In genomic region chr17:80779782-80780181, GRCm38 (mm10) we compare ENCODE assay signal across 13 mouse cellular contexts. TPM values are rescaled to one million over a fixed set of nuclear protein-coding genes. Genes with fewer than 3 reads are reported as not detected.
DNase-seq lines count a peak whose midpoint lies in the region; ATAC-seq lines count a peak whose summit lies in the region.
"Had no signal": no experiment of that assay in that cellular context is flagged by ENCODE, and none has a peak within 500 bp of the region (broad histone marks: within the 10 kb centered on the region; RNA-seq: fewer than 3 reads in every experiment).

No protein-coding gene starts in this region.

- no peaks in the 10 kb centered on the region for H3K9me3 ChIP-seq in embryonic facial prominence, embryonic 15.5 days (replicated peaks)
- H3K9me3 ChIP-seq: embryonic facial prominence, embryonic 13.5 days; midbrain, embryonic 12.5 days had no signal

- H3K36me3 ChIP-seq in embryonic facial prominence, embryonic 15.5 days = no peaks in the 10 kb centered on the region
- H3K36me3 ChIP-seq: embryonic facial prominence, embryonic 13.5 days; heart, embryonic 13.5 days; midbrain, embryonic 12.5 days had no signal

- peak overlapping the region; percentile 17; the same call in 1 of the 2 replicates for H3K27ac ChIP-seq in embryonic facial prominence, embryonic 15.5 days (replicated peaks)
- H3K27ac ChIP-seq: midbrain, embryonic 12.5 days had no signal

- no peaks in the 10 kb centered on the region for H3K27me3 ChIP-seq in embryonic facial prominence, embryonic 15.5 days
- H3K27me3 ChIP-seq: embryonic facial prominence, embryonic 13.5 days; heart, embryonic 13.5 days; midbrain, embryonic 12.5 days had no signal

- DNase-seq in cerebellum, postnatal 25 days = peak; percentile 24 to 62
- no peak for DNase-seq in cerebellum, adult 11-12 months
- peak; percentile 60 for DNase-seq in left cerebral cortex, postnatal 4 days
- DNase-seq in left cerebral cortex, adult 18-20 months (ENCODE audit: low spot score in 2 of 2) = no peak
- DNase-seq in heart, postnatal 36 days = peak; percentile 43 to 59
- DNase-seq in layer of hippocampus, adult 8-10 months (ENCODE audit: low spot score in 2 of 2) = no peak
- DNase-seq in kidney, adult 9 months = no peak
- DNase-seq: kidney, postnatal 25 days; thymus, adult 2 months had no signal

- H3K4me1 ChIP-seq in embryonic facial prominence, embryonic 15.5 days = peaks cover 13% of the 10 kb centered on the region
- H3K4me1 ChIP-seq: midbrain, embryonic 12.5 days had no signal

- no peak overlapping the region for H3K9ac ChIP-seq in embryonic facial prominence, embryonic 15.5 days
- H3K9ac ChIP-seq: embryonic facial prominence, embryonic 13.5 days; heart, embryonic 13.5 days; midbrain, embryonic 12.5 days had no signal

- 24% methylated on average over 6 of the region's 6 CpGs for WGBS in embryonic facial prominence, embryonic 15.5 days

- no peak overlapping the region for H3K4me2 ChIP-seq in embryonic facial prominence, embryonic 15.5 days (replicated peaks)
- H3K4me2 ChIP-seq: embryonic facial prominence, embryonic 13.5 days; heart, embryonic 13.5 days; midbrain, embryonic 12.5 days had no signal

- intact Hi-C loops in left cerebral cortex, postnatal 4 days (cut with DNase I) = no loop called here
- intact Hi-C loops in heart, postnatal 36 days (cut with DNase I) = no loop called here

- no peak overlapping the region for H3K4me3 ChIP-seq in embryonic facial prominence, embryonic 15.5 days (replicated peaks)
- H3K4me3 ChIP-seq: embryonic facial prominence, embryonic 13.5 days; heart, embryonic 13.5 days; midbrain, embryonic 12.5 days had no signal

- ATAC-seq in embryonic facial prominence, embryonic 15.5 days (ENCODE audit: insufficient number of reproducible peaks, low FRiP score, low TSS enrichment, low read depth) = peak; percentile 43; the same call in 1 of the 2 replicates

RNA-seq across cellular contexts. Expression of gene Map4k3, which starts 51.5 kb away (rescaled TPM):
- 10 to 100 TPM; 67.7 to 72.9 TPM for total RNA-seq in left cerebral cortex, postnatal 4 days (2021)
- total RNA-seq in left cerebral cortex, adult 18-20 months (2021) = 10 to 100 TPM; 69.3 to 74.4 TPM
- 23.6 and 23.9 TPM in 2 replicates for polyA plus RNA-seq in embryonic facial prominence, embryonic 15.5 days (2015; fragmentation: Nextera tagmentation; extraction: Ambion mirVana)
- total RNA-seq in heart, postnatal 36 days (2021) = 10 to 100 TPM; 23.6 to 25.2 TPM
- 10 to 100 TPM; 78.0 to 94.1 (median 85.5) TPM for total RNA-seq in layer of hippocampus, adult 8-10 months (2022)

Comparison
In these comparisons a context has a peak if more than half of its experiments do, and no peak if none do; other contexts are left out.
1. DNase-seq: peak in cerebellum, postnatal 25 days (2 of 2), left cerebral cortex, postnatal 4 days (single experiment) and heart, postnatal 36 days (2 of 2); none in cerebellum, adult 11-12 months (single experiment), left cerebral cortex, adult 18-20 months (0 of 2), layer of hippocampus, adult 8-10 months (0 of 2) and kidney, adult 9 months (single experiment).